Mouse (Mus musculus) hindbrain, embryonic 10.5 days (tissue): Measurements from ENCODE around the gene Prcd. TPM values are rescaled to one million over a fixed set of nuclear protein-coding genes. Genes with fewer than 3 reads are reported as not detected.
"Not testable (repeated sequence)": the region's sequence is repeated elsewhere in the genome, so short reads cannot be mapped to it uniquely, and the experiment has no call there.

Source experiments
- DNase-seq: peaks from one replicate; pipeline ENCODE4 v3.0.0-alpha.2; 2017; ENCODE audit warnings: low spot score
- H3K27ac ChIP-seq: fragments of 300-500 bp; sonication (generic); 2 replicates; pipeline ENCODE4 v1.5.1; 2016; ENCODE audit warnings: mild to moderate bottlenecking, moderate library complexity
- H3K27me3 ChIP-seq: fragments of 300-500 bp; sonication (generic); 2 replicates; pipeline ENCODE4 v1.6.1; 2016; ENCODE audit warnings: mild to moderate bottlenecking; ENCODE audit not compliant: poor library complexity, insufficient read depth, severe bottlenecking
- H3K36me3 ChIP-seq: fragments of 300-500 bp; sonication (generic); 2 replicates; pipeline ENCODE4 v1.6.1; 2016; ENCODE audit warnings: mild to moderate bottlenecking, moderate library complexity
- H3K4me1 ChIP-seq: fragments of 300-500 bp; sonication (generic); replicated peaks from 2 replicates; pipeline ENCODE4 v1.6.1; 2016; ENCODE audit warnings: mild to moderate bottlenecking
- H3K4me3 ChIP-seq: fragments of 300-500 bp; sonication (generic); 2 replicates; pipeline ENCODE4 v1.5.1; 2016; ENCODE audit warnings: mild to moderate bottlenecking, moderate library complexity
- H3K9me3 ChIP-seq: fragments of 300-500 bp; sonication (generic); 2 replicates; pipeline ENCODE4 v1.6.1; 2016; ENCODE audit warnings: mild to moderate bottlenecking, moderate library complexity
- WGBS: fragments of 180-500 bp; shearing (Covaris S2); methylation state at CpG from one replicate; pipeline ENCODE4 v1.1.7; 2016; 5-methylcytosine and 5-hydroxymethylcytosine counted together
- polyA plus RNA-seq: library from polyadenylated mRNA; unstranded; fragments of >200 nt; fragmentation: Nextera tagmentation; extraction: Ambion mirVana; gene quantifications from 2 replicates; pipeline ENCODE4 v1.2.1, GENCODE M21; 2016

Prcd gene
- polyA plus RNA-seq, result 0.47 and 1.2 TPM in 2 replicates

DNA sequence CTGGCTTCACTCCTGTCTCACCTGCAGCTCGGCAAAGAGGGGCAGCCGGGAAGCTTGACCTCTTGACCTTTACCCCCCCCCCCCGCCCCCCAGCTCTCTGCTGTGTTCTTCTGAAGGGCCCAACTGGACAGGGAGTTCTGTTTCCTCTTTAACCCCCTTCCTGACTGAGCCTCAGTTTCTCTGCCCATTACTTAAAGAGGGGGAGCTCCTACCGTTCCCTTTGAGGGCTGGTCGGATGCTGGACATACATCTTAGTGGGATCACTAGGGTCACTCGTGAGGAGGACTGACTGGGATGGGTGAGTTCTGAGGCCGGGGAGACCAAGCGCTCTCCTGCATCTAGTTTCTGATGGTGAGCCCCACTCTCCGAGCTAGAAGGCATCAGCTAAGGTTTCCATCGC, at the start of gene Prcd:
Prcd (plus strand) TSS at position 301 of the 400 bp plus-strand sequence.
- peaks cover 70% of the 10 kb centered on the region for H3K4me1 ChIP-seq
- WGBS, result 3% methylated on average over 10 of the region's 10 CpGs
- H3K27me3 ChIP-seq, result peaks cover 83% of the 10 kb centered on the region

DNA sequence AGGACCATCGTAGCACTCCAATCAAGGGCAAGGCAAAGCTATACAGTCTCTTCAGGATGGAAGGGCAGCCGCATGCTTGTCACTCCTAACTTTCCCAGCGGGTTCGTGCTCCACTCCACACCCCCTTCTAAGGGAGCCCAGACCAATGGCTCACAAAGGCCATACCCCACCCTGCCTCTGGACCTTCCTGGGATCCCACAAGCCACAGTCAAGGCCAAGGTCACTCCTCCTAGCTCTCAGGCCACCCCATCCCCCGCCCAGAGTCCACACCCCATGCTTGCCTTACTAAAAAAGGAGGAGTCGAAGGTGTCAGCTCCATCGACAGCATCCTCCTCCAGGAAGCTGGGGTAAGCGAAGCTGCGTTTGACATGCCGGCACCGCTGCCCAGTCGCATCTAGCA, 49.2 kb upstream of the Prcd start:
- H3K4me3 ChIP-seq, result no peak overlapping the region
- H3K9me3 ChIP-seq, result no peaks in the 10 kb centered on the region
- WGBS, result 89% methylated on average over 12 of the region's 12 CpGs
- H3K36me3 ChIP-seq, result peaks cover 12% of the 10 kb centered on the region; the same call in 1 of the 2 replicates
- no peaks in the 10 kb centered on the region for H3K27me3 ChIP-seq
- DNase-seq, result no peak
- H3K4me1 ChIP-seq, result peaks cover 19% of the 10 kb centered on the region
- no peak overlapping the region for H3K27ac ChIP-seq

More for the DNA sequence above, at the start of gene Prcd:
- Histone ChIP-seq H3K9me3 (no peaks in the 10 kb centered on the region), H3K4me3 (peak within 1 kb of the TSS; percentile 65), H3K27ac (peak within 1 kb of the TSS; percentile 79), H3K36me3 (no peaks in the 10 kb centered on the region)
- no peak for DNase-seq

DNA sequence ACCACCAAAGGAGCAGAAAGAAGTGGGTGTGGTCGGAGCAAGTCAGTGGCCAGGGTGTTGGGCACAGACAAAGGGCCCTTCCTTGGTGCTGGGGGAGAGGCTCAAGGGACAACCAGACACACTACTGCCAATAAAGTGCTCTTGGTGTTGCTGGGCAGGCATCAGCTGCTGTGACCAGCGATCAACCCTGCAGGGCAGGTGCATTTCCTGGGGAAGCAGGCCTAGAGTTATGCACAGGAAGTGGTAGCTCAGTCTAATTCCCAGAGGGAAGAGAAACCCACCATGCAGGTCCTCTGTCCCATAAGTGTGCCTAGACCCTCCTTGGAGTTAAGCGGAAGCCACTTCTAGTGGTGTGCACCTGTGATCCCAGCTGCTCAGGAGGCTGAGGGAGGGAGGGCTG, 45.6 kb upstream of the Prcd start:
- no peak overlapping the region for H3K4me3 ChIP-seq
- peaks cover 30% of the 10 kb centered on the region for H3K4me1 ChIP-seq
- 96% methylated on average over 3 of the region's 3 CpGs for WGBS
- no peaks in the 10 kb centered on the region for H3K27me3 ChIP-seq
- peaks cover 8% of the 10 kb centered on the region; the same call in 1 of the 2 replicates for H3K36me3 ChIP-seq
- no peak for DNase-seq
- no peak overlapping the region for H3K27ac ChIP-seq
- no peaks in the 10 kb centered on the region for H3K9me3 ChIP-seq

DNA sequence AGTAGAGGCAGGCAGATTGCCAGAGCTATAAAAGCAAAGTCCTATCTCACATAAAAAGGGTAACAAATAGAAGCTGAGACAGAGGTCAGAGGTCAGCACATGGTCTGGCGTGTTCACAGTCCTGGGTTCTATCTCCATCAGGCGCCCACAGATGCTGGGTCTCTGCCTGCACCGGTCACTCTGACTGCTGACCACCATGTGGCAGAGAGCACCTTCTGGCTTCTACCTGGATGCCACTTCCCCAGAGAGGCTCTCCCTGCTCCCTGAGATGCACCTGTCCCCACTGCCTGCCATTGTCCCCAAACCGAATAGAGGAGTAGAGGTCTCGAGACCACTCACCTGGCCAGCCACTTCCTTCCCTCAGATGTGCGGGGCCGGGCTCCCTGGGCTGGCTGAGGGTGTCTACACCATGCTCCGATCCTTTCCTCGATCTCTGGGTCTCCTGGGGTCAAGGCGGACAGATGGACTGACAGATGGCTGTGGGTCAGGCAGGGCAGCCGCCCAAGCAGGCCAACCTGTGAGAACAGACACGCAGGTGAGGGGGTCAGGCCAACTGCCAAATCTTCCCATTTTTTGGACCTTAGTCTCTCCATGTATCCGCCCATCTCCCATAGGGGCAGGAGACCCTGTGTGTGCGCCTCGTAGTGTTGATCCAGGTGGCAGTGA, 43.2 kb upstream of the Prcd start:
- Histone ChIP-seq H3K4me3 (no peak overlapping the region), H3K9me3 (no peaks in the 10 kb centered on the region), H3K27me3 (no peaks in the 10 kb centered on the region), H3K4me1 (peaks cover 34% of the 10 kb centered on the region), H3K36me3 (no peaks in the 10 kb centered on the region), H3K27ac (peak overlapping the region; percentile 26; the same call in 1 of the 2 replicates)
- WGBS, result 81% methylated on average over 15 of the region's 15 CpGs
- no peak for DNase-seq

DNA sequence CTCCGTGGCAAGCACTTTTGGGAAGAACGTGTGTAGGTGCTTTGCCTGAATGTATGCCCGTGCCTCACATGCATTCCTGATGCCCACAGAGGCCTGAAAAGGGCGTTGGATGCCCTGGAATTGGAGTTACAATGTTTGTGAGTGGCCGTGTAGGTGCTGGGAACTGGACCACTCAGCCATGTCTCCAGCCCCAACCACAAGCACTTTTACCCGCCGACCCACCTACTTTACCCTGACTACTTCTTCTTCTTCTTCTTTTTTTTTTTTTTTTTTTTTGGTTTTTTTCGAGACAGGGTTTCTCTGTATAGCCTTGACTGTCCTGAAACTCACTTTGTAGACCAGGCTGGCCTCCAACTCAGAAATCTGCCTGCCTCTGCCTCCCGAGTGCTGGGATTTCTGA, 42.2 kb upstream of the Prcd start:
- H3K27me3 ChIP-seq, H3K4me3 ChIP-seq, H3K36me3 ChIP-seq, H3K27ac ChIP-seq, H3K9me3 ChIP-seq, DNase-seq: not testable (repeated sequence)
- peaks cover 44% of the 10 kb centered on the region for H3K4me1 ChIP-seq
- WGBS, result 90% methylated on average over 9 of the region's 9 CpGs

DNA sequence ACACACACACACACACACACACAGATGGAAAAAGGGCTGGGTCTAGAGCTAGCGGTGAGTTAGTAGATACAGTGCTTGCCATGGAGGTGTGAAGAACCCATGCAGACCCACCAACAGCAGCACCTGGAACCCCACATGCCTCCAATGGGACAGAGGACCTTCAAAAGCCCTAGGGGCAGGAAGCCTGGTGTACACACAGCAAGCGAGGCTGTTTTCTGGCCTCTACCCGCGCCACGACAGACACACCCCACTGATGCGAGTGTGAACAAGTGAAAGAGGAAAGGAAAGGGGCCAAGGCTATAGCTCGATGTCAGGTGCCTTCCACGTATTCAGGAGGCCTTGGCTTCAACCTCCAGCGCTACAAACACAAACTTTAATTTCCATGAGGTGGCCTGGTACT, 41.5 kb upstream of the Prcd start:
- no peaks in the 10 kb centered on the region for H3K9me3 ChIP-seq
- H3K36me3 ChIP-seq, result no peaks in the 10 kb centered on the region
- no peaks in the 10 kb centered on the region for H3K27me3 ChIP-seq
- DNase-seq, result no peak
- no peak overlapping the region; the same call in 1 of the 2 replicates for H3K27ac ChIP-seq
- no peak overlapping the region for H3K4me3 ChIP-seq
- WGBS, result 92% methylated on average over 9 of the region's 9 CpGs
- H3K4me1 ChIP-seq, result peaks cover 48% of the 10 kb centered on the region

DNA sequence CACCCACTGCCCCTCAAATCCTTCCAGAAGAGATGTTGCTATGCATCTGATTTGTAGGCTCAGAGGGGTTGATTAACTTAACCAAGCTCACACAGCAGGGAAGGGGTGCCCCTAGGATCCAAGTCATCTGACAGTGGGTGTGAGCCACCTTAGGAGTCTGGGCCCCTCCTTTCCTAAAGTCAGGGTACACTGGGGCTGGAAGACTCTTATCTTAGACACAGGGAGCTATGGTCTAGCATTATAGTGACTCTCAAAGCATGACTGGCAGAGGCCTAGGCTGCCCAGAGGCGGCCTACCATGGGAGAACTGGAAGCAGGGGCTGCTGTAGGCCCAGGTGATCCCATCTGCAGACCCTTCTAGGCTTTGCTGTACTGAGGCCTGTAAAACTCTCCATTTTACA, 40.8 kb upstream of the Prcd start:
- Histone ChIP-seq H3K36me3 (no peaks in the 10 kb centered on the region), H3K27me3 (no peaks in the 10 kb centered on the region), H3K4me1 (peaks cover 51% of the 10 kb centered on the region), H3K9me3 (no peaks in the 10 kb centered on the region), H3K27ac (no peak overlapping the region), H3K4me3 (no peak overlapping the region)
- WGBS, result 82% methylated on average over 1 of the region's 1 CpGs
- DNase-seq, result no peak

DNA sequence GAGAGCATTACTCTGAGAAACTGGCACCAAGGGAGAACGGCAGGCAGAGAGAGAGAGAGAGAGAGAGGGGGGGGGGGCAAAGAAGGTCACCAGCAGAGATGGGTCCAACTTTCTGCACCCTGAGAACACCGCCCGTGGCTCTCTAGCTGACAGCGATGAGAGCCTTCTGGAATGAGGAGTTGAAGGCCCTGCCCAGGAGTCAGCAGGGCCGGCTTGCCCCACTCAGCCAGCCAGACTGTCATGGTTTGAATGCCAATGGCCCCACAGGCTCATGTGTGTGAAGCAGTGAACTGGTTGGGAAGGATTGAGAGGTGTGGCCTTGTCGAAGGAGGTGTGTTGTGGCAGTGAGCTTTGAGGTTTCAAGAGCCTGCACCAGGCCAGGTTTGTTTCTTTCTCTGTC, 40.1 kb upstream of the Prcd start:
- H3K4me1 ChIP-seq, result peaks cover 57% of the 10 kb centered on the region
- no peak overlapping the region for H3K4me3 ChIP-seq
- WGBS, result 88% methylated on average over 6 of the region's 6 CpGs
- H3K27ac ChIP-seq, result 0 out of 2 replicates have a peak overlapping the region, but pooled peaks have one; percentile 12
- no peaks in the 10 kb centered on the region for H3K27me3 ChIP-seq
- no peaks in the 10 kb centered on the region for H3K36me3 ChIP-seq
- DNase-seq, result no peak
- H3K9me3 ChIP-seq, result no peaks in the 10 kb centered on the region

DNA sequence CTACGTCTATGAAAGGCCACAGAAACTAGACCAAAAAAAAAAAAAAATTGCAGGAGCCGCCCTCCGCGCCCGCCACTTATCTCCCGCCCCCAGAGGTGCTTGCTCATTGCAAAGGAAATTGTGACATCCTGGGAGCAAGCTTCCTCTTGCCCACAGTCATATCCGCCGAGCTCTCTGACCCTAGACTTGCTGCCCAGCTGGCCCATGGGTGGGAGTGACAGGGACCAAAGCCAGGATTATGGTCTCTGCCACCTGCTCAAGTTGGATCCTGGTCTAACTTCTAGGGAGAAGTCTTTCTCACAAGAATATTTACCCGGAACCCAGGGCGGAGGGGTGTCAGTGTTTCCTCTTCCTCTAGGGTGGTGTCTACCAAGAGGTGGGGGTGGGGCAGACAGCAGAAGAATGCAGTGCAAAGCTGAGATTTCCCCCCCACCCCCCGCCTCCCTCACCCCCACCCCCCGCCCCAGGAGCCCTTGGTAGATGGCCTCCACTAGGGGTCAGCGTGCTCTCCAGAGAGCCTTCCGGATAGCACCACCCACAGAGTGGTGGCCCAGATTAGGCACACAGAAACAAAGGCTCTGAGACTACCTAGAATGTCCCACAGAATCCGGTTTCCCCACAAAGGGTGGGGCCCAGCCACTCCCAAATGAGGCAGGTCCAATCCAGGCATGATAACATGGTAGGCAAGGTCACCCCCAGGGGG, 37.4 kb upstream of the Prcd start:
- Histone ChIP-seq H3K27ac (peak overlapping the region; percentile 64), H3K9me3 (no peaks in the 10 kb centered on the region), H3K27me3 (no peaks in the 10 kb centered on the region), H3K36me3 (no peaks in the 10 kb centered on the region), H3K4me3 (no peak overlapping the region), H3K4me1 (peaks cover 63% of the 10 kb centered on the region)
- whole genome bisulfite sequencing, result 49% methylated on average over 15 of the region's 15 CpGs
- no peak for DNase-seq

DNA sequence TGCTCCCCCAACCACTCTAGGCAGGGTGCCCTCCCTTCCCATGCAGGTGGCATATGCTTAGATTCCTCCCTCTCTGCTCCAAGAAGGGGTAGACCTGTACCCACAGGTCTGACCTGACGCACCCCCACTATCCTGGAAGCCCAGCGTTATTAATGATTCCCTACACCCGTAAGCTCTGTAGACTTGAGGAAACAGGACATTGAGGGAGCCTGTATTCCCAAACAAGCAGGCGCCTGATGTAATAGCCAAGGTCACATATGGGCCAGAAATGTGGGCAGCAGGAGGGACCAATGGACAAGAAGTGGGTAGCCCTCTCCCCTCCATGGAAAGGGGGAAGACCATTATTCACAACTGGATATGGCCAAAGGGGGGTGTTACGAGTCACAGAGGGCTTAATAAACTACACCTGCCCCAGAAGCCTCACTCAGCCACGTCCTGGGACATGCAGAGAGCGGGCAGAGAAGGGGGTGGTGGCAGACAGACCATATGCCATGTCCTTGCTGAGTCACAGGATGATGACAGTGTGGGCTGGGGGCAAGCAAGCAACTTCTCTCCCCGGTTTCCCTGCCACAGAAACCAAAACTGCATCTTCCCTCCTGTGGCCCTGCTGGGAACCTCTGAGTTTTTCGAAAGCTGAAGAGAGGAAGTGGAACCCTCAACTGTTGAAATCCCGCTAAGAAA, 36.8 kb upstream of the Prcd start:
- WGBS, result 77% methylated on average over 10 of the region's 10 CpGs
- Histone ChIP-seq H3K4me3 (no peak overlapping the region), H3K27ac (peak overlapping the region; percentile 64), H3K4me1 (peaks cover 70% of the 10 kb centered on the region), H3K27me3 (peaks cover 3% of the 10 kb centered on the region; the same call in 1 of the 2 replicates), H3K36me3 (no peaks in the 10 kb centered on the region), H3K9me3 (no peaks in the 10 kb centered on the region)
- DNase-seq, result no peak

DNA sequence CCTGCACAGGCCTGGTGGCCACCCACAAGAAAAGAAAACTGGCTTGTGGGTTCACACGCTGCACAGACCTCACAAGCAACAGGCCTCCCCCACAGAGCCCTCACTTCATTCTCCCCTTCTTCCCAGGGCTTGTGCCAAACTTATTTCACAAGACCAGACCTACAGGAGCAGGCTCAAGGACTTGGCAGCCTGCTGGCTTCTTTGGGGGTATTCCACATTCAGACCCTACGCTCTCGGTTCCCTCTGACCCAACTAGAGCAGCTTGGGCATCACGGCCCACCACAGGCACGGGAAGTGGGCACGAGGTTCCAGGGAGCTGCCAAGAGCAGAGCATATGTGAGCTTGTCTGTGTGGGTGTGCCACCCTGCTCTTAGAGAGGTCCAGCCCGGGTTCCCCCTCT, 35.7 kb upstream of the Prcd start:
- H3K9me3 ChIP-seq, result no peaks in the 10 kb centered on the region
- peaks cover 80% of the 10 kb centered on the region for H3K4me1 ChIP-seq
- WGBS, result 87% methylated on average over 7 of the region's 7 CpGs
- H3K27ac ChIP-seq, result peak overlapping the region; percentile 9; the same call in 1 of the 2 replicates
- no peaks in the 10 kb centered on the region for H3K36me3 ChIP-seq
- H3K4me3 ChIP-seq, result no peak overlapping the region
- H3K27me3 ChIP-seq, result peaks cover 13% of the 10 kb centered on the region
- no peak for DNase-seq

DNA sequence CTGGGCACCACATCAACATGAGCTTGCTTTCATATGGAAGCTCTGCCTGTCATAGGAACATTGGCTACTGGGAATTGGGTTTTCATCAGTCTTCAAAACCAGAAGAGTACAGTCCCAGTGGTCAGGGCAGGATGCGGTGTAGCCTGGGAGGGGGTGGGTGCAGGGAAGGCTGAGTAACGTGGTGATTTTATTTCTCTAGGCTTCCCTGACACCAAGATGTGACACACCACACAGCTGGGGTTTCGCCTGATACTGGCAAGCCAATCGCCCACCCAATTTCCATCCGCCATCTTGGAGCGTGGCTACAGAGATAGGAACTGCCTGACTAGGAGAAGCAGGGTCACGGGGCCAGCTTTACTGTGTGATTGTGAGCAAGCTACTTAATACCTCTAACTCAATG, 34.7 kb upstream of the Prcd start:
- H3K4me1 ChIP-seq, result peaks cover 89% of the 10 kb centered on the region
- H3K36me3 ChIP-seq, result no peaks in the 10 kb centered on the region
- peaks cover 24% of the 10 kb centered on the region for H3K27me3 ChIP-seq
- H3K9me3 ChIP-seq, result no peaks in the 10 kb centered on the region
- H3K27ac ChIP-seq, result no peak overlapping the region
- no peak for DNase-seq
- H3K4me3 ChIP-seq, result no peak overlapping the region
- WGBS, result 89% methylated on average over 7 of the region's 7 CpGs

DNA sequence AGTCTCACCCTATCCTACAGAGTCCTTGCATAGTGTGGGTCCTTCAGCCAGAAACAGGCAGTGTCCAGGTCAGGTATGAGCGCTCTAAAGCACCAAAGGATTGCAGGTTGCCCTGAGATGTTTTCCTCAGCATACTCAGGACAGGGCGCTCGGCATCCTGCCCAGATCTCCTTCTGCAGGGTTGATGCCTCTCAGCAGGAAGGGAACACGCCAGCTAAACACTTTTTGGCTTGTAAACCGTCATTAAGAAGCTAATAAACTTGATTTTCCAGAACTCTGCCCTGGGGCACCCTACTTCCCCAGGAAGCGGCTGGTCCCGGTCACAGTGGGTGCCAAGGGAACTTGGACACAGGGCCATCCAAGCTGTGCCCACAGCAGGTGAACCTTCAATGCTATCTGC, 34.2 kb upstream of the Prcd start:
- Histone ChIP-seq H3K27me3 (peaks cover 27% of the 10 kb centered on the region), H3K36me3 (no peaks in the 10 kb centered on the region), H3K4me3 (no peak overlapping the region), H3K27ac (no peak overlapping the region), H3K9me3 (no peaks in the 10 kb centered on the region), H3K4me1 (peaks cover 94% of the 10 kb centered on the region)
- DNase-seq, result no peak
- 88% methylated on average over 7 of the region's 7 CpGs for WGBS
